Mouse (Mus musculus): ENCODE measurements around the gene Mon1a.

Mon1a gene

DNA sequence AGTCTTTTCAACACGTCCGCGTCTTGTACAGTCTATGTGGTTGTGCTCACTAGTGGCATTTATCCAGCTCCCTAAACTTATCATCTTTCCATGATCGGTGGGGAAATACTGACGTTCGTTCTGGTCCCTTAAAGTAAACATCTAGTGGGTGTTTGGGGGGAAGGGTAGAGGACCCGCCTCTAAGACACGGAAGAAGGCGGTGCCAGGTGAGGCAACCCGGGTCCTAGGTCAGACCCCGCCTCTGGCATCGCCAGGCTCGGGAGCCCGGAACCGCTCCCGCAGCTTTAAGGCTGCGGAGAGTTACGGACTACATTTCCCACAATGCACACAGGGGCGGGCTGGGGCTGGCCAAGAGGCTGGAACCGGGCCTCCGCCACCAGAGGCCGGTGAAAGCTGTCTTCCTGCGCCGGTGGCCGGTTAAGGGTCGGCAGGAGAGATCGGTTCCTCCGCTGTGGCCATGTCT is at the start of gene Mon1a:
Gene Mon1a (plus strand): TSS at position 348 of the 463 bp plus-strand sequence.
- DNase-seq: peak; percentile 88

DNA sequence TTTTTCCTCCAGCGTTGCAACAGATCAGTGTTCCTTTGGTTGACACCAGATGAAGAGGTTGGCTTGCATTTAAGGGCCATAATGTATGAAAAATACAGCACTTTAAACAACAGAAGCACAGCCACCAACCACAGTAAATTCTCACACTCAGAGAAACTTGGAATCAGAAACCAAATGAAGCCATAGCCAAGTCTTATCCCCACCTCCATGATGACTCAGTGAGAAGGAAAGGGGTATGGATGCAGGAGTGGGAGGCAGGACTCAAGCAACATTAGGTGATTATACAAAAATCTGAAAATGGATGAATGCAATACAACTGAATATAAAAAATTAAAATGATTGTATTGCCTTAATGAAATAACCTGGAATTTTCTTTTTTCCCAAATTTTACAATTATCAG is 49.1 kb upstream of the Mon1a start:
- no peak for DNase-seq

DNA sequence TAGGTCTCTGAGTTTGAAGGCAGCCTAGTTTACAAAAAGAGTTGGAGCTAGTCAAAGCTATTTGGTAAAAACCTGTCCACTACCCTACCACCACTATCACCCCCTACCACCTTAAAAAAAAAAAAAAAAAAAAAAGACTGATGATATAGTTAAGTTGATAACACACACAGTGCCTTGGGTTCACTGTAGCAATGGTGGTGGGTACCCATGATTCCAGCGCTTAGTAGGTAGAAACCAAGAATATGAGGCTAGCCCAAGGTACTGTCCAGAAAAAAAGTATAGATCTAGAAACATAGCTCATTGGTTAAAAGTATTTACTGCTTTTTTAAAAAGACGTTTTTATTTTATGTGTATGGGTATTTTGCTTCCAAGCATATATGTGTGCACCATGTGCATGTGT is 45.2 kb upstream of the Mon1a start:
- no peak for DNase-seq

DNA sequence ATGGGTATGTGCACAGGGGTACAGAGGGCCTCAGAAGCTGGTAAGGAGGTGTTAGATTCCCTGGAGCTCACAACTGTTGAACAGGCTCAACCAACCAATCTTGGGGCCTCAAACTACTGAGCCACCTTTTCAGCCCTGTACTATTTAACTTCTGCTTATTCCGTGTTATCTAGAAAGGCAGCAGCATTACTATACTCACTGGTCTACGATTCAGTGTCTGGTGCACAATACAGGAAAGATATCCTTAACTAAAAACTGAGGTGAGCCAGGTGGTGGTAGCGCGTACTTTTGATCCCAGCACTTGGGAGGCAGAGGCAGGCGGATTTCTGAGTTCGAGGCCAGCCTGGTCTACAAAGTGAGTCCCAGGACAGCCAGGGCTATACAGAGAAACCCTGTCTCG is 39.0 kb upstream of the Mon1a start:
- DNase-seq: no peak

DNA sequence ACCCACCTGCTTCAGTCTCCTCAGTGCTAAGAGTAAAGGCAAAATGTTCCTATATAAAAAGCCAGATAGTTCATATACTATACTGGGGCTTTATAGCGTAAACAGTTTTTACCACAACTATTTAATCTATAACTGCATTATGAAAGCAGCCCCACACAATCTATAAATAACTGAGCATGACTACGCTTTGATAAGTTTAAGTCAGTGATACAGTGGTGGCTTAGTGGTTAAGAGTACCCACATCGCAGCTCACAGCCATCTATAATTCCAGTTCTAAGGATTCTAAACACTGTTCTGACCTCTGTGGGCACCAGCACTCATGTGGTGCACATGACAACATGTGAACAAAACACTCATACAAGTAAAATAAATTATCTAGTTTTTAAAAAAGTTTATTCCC is 29.6 kb upstream of the Mon1a start:
- no peak for DNase-seq

DNA sequence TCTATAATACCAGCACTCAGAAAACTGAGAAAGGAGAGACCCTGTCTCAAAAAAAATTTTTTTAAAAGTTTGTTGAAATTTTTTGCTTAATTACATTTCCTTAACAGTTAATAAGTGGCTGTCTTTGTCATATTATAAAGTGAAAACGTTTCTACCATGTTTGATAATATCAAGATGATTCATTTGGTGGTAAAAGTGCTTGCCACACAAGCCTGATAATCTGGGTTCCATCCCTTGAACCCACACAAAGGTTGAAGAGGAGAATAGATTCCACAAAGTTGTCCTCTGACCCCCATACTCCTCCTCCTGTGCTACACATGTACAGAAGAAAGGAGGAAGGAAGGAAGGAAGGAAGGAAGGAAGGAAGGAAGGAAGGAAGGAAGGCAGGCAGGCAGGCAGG is 23.5 kb upstream of the Mon1a start:
- DNase-seq: no peak

DNA sequence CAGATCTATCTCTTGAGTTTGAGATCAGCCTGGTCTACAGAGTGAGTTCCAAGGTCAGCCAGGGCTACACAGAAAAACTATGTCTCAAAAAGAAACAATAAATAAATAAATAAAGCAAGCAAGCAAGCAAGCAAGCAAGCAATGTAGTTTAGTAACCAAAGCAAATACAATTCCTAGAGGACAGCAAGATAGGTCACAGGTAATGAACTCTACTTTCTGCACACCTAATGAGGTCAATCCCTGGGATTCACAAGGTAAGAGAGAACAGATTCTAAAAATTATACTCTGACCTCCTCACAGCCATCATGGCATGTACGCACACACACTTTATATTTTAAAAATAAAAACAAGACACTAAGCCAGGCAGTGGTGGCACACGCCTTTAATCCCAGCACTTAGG is 21.9 kb upstream of the Mon1a start:
- DNase-seq: no peak

DNA sequence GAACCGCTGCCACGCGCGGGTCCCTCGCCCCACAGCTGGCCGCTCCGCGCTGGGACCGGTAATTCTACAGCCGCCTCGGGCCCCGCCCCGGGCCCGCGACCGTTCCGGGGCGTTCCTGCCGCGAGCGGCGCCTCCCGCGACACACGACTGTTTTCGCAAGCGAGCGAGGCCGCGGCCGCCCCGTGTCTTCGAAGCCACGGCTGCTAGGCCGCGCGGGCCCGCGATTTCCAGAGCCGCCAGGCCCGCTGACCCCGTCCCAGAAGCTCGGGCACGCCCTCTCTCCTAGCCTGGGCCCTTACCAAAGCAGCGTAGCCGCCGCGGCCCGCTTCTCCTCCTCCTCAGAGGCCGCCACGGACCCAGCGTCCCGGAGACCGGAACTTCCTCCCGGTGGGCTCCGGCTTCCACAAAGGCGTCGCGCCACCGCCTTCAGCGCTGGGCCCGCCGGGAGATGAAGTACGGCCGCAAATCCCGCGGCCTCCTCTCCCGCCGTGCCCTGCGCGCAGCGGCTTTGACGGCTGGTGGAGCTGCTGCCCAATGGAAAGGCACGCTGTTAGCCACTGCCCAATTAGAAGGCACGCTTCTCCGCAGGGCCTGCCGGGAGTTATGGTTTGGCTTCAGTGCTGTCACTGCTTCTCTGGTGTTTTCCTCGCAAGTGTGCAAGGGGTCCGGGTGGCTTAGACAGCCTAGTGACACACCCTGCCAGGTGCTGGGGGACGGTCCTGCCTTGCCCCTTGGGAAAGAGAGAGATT is 15.4 kb upstream of the Mon1a start:
- DNase-seq: peak; percentile 95

DNA sequence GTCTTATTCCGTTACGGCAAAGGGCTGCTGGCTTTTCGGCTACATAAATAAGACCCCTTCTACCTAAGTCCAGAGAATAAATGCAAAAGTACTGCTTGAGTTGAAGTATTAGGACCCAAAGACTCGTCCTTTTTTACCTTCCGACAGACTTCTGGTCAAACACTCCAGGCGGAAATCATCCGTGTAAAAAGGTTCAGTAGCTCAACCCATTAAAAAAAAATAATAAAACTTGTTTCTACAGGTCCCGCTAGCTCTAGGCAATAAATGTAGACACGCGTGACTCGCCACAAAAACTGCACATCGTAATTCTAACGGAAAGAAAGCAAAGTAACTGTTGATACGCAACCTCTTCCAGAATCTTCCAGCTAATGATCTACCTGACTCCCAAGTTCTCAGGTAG is 14.8 kb upstream of the Mon1a start, which contains the start of gene Rbm6:
Gene Rbm6 (minus strand): TSS at position 101 of the 400 bp plus-strand sequence.
- DNase-seq: no peak

DNA sequence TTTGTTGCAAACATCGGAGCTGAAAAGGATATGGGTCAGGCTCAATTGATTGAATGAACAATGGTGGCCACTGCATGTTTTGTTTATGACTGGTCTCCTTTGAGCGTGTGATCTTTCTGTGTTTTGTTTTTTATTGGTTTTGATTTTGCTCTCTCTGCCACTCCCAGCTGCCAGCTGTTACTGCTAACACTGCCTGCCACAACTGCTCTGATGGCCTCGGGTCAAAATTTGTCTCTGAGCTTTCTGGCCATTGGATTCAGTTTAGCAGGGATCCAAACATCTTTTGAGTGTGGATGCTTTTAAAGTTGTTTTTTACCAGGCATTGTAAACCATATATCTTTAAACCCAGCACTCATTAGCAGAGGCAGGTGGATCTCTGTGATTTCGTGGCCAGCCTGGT is 7.5 kb upstream of the Mon1a start:
- no peak for DNase-seq

DNA sequence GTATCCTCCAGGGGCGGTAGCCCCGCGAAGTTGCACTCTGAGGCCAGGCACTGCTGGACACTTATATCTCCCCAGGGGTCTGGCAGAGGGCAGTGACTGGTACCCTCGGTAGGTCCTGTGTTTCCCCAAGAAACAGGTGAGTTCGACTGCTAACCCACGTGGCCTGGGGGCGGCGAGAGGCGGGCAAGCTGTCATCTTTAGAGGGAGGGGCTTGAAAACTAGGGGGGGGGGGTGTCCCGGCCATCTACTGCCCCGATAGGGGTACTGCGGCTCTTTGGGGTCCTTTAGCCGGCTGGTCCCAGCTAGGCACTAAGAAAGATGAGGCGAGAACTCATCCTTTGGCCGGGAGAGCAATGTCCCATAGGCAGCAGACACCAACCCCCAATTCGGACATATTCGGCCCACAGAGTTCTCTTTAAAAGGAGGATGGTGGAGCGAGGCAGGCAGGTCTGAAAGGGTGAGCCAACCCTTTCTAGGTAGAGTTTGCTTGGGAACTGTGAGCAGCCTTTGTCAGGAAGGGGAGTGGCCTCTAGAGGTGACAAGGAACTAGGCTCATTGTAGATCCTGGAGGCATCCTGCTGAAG is 408 bp downstream of the Mon1a start:
- no peak for DNase-seq

DNA sequence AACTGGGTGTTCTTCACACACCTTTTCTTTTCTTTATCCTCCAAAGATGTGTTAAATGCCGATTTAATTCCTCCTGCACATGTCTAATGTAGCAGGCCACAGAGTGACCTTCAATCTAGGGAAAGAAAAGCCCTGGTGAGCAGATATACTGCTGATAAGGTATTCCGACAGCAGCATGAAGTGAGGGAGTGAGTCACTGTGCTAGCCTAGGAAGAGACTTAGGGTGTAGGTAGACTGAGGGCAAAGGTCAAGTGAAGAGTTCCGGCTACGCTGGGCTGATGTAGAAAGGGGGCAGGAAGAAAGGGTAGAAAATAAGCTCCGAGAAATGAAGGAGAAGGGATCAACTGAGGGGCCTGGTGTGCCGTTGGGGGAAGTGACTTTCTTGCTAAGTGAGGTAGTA is 2.3 kb downstream of the Mon1a start:
- DNase-seq: no peak

DNA sequence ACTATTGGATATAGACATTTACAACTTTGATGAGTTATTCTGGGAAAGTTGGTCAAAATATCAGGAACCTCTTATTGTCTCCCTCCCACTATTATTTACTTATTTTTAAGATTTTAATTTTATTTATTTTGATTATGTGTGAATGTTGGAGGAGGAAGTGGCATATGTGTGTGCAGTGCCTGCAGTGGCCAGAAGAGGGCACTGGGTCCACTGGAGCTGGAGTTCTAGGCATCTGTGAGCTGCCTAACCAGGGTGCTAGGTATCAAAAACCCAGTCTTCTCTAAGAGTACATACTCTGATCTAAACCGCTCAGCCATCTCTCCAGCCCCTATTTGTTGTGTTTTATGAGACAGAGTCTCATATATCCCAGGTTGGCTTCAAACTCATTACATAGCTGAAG is 3.1 kb downstream of the Mon1a start:
- DNase-seq: peak; percentile 28

DNA sequence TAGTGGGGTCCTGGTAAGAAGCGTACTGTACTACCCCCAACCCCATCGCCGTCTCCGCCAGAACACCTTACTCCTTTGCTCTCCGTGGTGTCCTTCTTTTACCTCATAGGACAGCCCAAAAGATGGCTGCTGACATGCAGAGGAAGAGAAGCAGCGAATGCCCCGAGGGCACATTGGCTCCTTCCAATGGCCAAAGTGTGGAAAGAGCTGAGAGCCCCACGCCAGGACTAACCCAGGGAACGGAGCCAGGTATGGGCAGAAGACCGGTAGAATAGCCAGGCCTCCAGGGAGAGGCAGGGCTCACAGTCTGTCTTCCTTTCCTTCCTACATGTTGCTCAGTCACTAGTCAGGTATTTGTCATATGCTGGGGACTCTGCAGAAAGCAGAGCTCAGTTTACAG is 10.6 kb downstream of the Mon1a start:
- no peak for DNase-seq

DNA sequence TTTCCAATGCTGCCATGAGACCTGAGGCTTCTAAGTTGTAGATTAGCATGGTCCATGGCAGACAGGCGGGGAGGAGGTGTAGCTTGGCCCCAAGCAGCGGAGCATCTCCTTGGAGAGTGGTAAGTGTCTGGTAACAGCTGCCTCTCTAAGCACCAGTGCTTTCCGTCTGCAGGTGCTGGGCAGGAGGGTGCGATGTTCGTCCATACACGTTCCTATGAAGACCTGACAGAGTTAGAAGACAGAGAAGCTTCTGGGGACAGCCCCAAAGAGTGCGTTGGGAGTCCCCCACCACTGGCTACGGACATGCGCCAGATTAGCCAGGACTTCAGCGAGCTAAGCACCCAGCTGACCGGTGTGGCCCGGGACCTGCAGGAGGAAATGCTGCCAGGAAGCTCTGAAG is 11.9 kb downstream of the Mon1a start:
- no peak for DNase-seq

DNA sequence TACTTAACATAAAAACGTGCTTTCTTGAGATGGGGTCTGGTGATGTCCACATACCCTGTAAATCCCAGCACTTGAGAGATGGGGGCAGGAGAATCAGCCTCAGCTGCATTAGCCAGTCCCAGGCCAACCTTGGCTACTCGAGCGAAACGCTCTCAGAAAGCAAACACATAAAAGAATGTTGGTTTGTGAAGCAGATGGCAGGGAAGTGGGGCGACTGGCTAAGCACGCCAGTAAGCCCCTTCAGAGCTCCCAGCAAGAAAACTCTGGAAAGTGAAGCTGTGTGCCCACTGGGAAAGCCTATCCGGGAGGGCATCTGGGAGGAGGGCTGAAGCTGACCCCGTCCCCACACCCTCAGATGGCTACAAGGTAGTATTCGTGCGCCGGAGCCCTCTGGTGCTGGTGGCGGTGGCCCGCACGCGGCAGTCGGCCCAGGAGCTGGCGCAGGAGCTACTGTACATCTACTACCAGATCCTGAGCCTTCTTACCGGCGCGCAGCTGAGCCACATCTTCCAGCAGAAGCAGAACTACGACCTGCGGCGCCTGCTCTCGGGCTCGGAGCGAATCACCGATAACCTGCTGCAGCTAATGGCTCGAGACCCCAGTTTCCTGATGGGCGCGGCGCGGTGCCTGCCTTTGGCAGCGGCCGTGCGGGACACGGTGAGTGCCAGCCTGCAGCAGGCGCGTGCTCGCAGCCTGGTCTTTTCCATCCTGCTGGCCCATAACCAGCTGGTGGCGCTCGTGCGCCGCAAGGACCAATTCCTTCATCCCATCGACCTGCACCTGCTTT is 13.1 kb downstream of the Mon1a start:
- peak; percentile 74 for DNase-seq

DNA sequence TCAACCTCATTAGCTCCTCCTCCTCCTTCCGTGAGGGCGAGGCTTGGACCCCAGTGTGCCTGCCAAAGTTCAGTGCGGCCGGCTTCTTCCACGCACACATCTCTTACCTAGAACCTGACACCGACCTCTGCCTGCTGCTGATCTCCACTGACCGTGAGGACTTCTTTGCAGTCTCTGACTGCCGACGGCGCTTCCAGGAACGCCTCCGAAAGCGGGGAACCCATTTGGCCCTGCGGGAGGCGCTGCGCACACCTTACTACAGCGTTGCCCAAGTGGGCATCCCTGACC is 13.6 kb downstream of the Mon1a start:
- no peak for DNase-seq

DNA sequence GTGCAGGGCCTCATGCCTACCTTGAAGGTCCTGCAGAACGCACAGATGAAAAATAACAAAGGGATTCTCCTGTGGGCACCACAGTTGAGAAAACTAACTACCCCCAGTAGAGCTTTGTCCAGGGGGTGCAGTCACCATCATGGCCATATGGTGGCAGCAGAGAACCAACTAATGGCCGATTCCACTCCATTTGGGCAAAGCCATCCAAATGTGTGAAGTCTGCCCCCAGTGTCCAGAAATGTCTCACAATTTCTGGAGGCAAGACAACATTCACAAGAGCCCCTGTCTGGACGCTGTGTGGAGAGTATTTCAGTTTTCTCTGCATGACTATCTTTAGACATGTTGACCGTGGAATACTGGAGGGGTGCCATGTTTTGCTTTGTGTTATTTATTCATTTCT is 16.8 kb downstream of the Mon1a start:
- DNase-seq: peak; percentile 85

DNA sequence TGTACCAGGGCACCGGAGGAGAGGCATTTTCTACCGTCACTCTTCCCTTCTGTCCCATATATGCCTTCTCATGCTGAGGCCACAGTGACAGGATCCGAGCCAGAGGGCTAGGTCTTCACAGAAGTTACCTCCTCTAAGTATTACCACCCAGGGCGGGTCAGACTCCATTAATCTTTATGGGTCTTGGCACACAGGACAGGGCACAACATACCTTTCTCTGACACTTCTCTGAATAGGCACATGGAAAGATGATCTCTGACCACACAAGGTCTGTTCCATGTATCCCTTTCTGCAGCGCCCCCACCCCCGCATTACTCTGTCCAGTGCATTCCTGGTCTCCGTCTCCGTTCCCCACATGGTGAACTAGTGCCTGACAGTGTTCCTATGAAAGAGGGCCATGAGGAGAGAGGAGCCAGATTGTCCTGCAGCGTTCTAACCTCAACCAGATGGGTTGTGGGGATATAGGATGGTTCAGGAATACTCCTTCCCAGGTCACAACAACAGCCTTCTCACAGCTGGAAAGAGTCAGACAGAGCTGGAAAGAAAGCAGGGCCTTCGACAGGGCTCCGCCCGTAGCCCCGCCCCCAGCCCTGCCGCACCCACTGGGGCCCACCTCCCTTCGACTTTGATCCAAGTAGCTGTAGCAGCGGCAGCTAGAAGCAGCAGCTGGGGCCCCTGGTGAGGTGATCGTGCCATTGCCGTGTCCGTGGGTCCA is 18.5 kb downstream of the Mon1a start, which contains the start of gene Mst1r:
Gene Mst1r (plus strand): TSS at position 622 of the 715 bp plus-strand sequence.
- peak; percentile 87 for DNase-seq

DNA sequence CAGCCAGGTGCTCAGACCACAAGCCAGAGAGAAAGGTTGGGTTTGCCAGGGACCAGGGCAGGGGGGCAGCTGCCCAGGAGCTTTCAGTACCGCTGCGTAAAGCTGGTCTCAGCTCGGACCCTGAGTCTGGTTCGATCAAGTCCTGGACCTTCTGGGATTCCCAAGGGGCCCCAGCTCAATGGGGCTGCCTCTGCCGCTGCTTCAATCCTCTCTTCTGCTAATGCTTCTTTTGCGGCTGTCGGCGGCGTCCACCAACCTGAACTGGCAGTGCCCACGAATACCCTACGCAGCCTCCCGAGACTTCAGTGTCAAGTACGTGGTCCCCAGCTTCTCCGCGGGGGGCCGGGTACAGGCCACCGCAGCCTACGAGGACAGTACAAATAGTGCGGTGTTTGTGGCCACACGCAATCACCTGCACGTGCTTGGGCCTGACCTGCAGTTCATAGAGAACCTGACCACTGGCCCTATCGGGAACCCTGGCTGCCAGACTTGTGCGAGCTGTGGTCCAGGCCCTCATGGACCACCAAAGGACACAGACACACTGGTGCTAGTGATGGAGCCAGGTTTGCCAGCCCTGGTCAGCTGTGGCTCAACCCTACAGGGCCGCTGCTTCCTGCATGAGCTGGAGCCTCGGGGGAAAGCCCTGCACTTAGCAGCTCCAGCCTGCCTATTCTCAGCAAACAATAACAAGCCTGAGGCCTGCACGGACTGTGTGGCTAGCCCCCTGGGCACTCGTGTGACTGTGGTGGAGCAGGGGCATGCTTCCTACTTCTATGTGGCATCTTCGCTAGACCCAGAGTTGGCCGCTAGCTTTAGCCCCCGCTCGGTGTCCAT is 19.2 kb downstream of the Mon1a start:
- DNase-seq: no peak

DNA sequence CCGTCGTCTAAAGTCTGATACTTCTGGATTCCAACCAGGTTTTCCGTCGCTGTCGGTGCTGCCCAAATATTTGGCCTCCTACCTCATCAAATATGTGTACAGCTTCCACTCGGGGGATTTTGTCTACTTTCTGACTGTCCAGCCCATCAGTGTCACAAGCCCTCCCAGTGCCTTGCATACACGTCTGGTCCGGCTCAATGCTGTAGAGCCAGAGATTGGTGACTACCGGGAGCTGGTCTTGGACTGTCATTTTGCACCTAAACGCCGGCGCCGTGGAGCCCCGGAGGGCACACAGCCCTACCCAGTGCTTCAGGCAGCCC is 19.8 kb downstream of the Mon1a start:
- no peak for DNase-seq

DNA sequence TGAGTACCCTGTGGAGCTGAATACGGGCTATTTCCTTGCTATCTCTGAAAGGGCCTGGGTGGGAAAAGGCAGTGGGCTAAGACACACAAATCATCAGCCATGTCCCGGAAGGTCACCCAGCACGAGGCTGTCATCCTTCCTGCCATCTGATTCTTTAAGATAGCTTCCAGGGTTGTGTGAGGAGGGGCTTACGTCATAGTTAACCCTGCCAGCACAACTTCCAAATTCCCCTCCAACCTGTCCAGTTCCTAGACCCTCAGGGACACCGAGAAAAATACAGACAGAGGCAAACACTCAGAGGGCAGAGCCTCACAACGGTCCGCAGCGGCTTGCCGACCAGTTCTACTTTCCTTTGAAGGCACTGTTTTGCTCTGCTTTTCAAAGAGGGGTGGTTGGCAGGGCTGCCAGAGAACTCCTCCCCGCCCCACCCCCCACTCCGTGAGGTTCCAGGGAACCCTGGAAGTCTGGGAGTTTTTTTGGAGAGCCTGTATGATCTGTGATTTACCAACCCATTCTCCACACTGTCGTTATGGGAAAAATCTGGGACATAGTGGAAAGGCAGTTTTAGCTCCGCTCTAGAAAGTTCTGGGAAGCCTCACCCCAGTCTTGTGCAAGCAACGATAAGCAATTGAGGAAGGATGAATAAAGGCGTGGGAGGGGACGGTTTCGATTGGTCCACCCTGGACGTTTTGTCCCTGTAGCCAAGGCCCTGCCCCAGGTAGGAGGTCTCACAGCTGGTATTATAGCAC is 20.6 kb downstream of the Mon1a start:
- DNase-seq: no peak
